Mouse (Mus musculus) kidney, embryonic 14.5 days (tissue): ENCODE data around the gene Ubiad1. TPM values are rescaled to one million over a fixed set of nuclear protein-coding genes. Genes with fewer than 3 reads are reported as not detected.

Experiments
- ATAC-seq: fragments of 200-750 bp; cut with Nextera tagmentation; 2 replicates; pipeline ENCODE4 v1.8.0; 2017; ENCODE audit warnings: moderate number of reproducible peaks, mild to moderate bottlenecking, moderate TSS enrichment, moderate library complexity; ENCODE audit not compliant: low FRiP score, low TSS enrichment
- H3K27ac ChIP-seq: fragments of 300-500 bp; sonication (generic); 2 replicates; pipeline ENCODE4 v1.5.1; 2014; ENCODE audit warnings: low read depth, mild to moderate bottlenecking, low read length, moderate library complexity, mixed read lengths
- H3K27me3 ChIP-seq: fragments of 300-500 bp; sonication (generic); 2 replicates; pipeline ENCODE4 v1.6.1; 2014; ENCODE audit warnings: mild to moderate bottlenecking, low read length; ENCODE audit not compliant: control insufficient read depth, insufficient read depth
- H3K36me3 ChIP-seq: fragments of 300-500 bp; sonication (generic); 2 replicates; pipeline ENCODE4 v1.6.1; 2014; ENCODE audit warnings: low read length, mixed read lengths; ENCODE audit not compliant: control insufficient read depth, insufficient read depth
- H3K4me1 ChIP-seq: fragments of 300-500 bp; sonication (generic); 2 replicates; pipeline ENCODE4 v1.6.1; 2014; ENCODE audit warnings: low read length, mixed read lengths; ENCODE audit not compliant: control insufficient read depth, insufficient read depth
- H3K4me2 ChIP-seq: fragments of 300-500 bp; sonication (generic); replicated peaks from 2 replicates; pipeline ENCODE4 v1.6.1; 2014; ENCODE audit warnings: low read depth, mild to moderate bottlenecking, low read length
- H3K4me3 ChIP-seq: fragments of 300-500 bp; sonication (generic); 2 replicates; pipeline ENCODE4 v1.5.1; 2014; ENCODE audit warnings: mild to moderate bottlenecking, low read length
- H3K9ac ChIP-seq: fragments of 300-500 bp; sonication (generic); 2 replicates; pipeline ENCODE4 v1.6.1; 2014; ENCODE audit warnings: low read depth, mild to moderate bottlenecking, low read length, moderate library complexity
- H3K9me3 ChIP-seq: fragments of 300-500 bp; sonication (generic); 2 replicates; pipeline ENCODE4 v1.6.1; 2016; ENCODE audit warnings: low read length; ENCODE audit not compliant: control insufficient read depth
- WGBS: fragments of 180-500 bp; shearing (Covaris S2); extraction: QIAGEN DNeasy Blood & Tissue Kit; methylation state at CpG from one replicate; pipeline ENCODE4 v1.1.7; 2014; 5-methylcytosine and 5-hydroxymethylcytosine counted together
- polyA plus RNA-seq: library from polyadenylated mRNA; unstranded; fragments of >200 nt; fragmentation: Nextera tagmentation; extraction: Ambion mirVana; gene quantifications from 2 replicates; pipeline ENCODE4 v1.2.1, GENCODE M21; 2014

Ubiad1 gene
- polyA plus RNA-seq, 1 experiment from 2014 or later, result 18.6 TPM

GRCm38 (mm10) chr4:148385269-148385668 is 59.3 kb downstream of the Ubiad1 start:
- no peak for ATAC-seq
- Histone ChIP-seq H3K9me3 (no peaks in the 10 kb centered on the region), H3K4me1 (no peaks in the 10 kb centered on the region), H3K4me2 (no peak overlapping the region), H3K27me3 (no peaks in the 10 kb centered on the region), H3K36me3 (no peaks in the 10 kb centered on the region), H3K4me3 (no peak overlapping the region), H3K9ac (no peak overlapping the region), H3K27ac (no peak overlapping the region)
- WGBS, result 77% methylated on average over 7 of the region's 7 CpGs

Other genes starting within 250 kb of the Ubiad1 start
- gene Disp3, start 156.8 kb downstream of the Ubiad1 start, polyA plus RNA-seq, result 0.14 and 0.34 TPM in 2 replicates
- gene Mtor, start 3.8 kb upstream of the Ubiad1 start, polyA plus RNA-seq, result 22.2 and 27.2 TPM in 2 replicates
- gene Angptl7, start 55.7 kb upstream of the Ubiad1 start, polyA plus RNA-seq, result 0.54 and 1.4 TPM in 2 replicates
- 65.7 and 101 TPM in 2 replicates for gene Exosc10, start 113.7 kb upstream of the Ubiad1 start, polyA plus RNA-seq
- 214 and 242 TPM in 2 replicates for gene Srm, start 146.7 kb upstream of the Ubiad1 start, polyA plus RNA-seq
- 0.37 TPM in 1 of 2 replicates, not detected in the other for gene Masp2, start 157.8 kb upstream of the Ubiad1 start, polyA plus RNA-seq
- gene Tardbp, start 182.2 kb upstream of the Ubiad1 start, polyA plus RNA-seq, result 183 TPM in 2 replicates
- gene Gm572, start 198.5 kb upstream of the Ubiad1 start, polyA plus RNA-seq, result not detected in 2 replicates